Mouse (Mus musculus): ENCODE results near the gene Fam207a.

Gene Fam207a

DNA sequence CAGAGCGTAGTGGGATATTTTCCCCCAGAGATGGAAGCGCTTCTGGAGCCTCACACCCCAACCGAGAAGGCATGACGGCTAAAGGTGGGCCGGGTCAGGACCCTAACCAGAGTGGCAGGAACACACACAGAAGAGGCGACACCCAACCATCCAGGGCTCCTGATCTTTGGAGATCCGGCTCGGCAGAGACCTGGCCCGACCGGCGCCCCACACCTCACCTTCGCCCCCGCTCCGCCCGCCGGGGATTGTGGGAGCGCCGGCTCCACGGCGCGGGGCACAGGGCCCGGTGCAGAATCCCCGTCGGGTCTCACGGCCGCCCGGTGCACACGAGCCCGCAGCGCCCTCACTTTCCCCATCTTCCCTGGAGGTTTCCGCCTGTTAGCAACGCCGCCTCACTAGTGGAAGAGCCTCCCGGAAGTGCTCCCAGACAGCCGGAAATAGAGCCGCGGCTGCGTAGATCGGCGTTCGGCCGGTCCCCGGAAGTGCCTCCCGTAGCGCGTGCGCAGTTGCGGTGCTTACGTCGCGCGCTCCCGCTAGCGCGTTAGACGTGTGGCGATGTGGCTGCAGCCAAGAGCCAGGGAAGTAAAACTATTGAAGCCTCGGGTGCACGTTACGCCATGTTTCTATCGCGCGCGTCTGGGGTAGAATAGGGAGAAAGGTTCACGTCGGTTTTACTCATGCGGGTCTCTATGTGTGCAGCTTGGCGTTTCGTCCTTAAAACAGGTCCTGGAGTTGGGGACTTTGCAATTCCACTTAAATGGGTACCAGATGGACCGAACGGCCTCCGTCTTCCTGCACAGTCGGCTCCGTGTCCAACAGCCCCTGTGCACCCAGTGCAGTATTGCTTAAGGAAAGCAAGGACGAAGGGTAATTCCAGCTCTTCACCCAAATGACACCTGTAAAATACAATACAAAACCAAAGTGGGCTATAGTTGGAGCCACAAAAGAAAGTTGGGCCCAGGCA, at the start of gene Fam207a:
Gene Fam207a (minus strand): TSS at position 401 of the 964 bp plus-strand sequence.
- no peak; the same call in 1 of the 2 replicates for TF ChIP-seq GATA4 (IDR thresholded peaks at IDR 0.05; ENCODE audit: insufficient replicate concordance, low read length)

DNA sequence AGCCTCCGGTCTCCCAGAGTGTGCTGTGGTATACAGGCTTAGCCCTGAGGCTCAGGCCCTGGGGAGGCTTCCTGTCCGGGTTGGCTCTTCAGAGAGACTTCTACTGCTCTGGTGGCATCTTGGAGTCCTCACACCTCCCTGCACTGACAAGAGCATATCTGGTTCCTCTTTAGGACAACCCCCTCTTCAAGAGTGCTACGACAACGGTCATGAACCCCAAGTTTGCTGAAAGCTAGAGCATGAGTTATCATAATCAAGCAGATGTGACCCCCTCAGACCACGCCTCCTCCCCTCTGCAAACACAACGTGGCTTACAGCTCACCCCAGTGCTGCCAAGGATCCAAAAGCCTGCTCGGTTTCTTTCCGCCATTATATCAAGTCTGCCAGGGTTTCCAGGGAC, 49.4 kb upstream of the Fam207a start:
- no peak for TF ChIP-seq GATA4 (IDR thresholded peaks at IDR 0.05; ENCODE audit: insufficient replicate concordance, low read length)

DNA sequence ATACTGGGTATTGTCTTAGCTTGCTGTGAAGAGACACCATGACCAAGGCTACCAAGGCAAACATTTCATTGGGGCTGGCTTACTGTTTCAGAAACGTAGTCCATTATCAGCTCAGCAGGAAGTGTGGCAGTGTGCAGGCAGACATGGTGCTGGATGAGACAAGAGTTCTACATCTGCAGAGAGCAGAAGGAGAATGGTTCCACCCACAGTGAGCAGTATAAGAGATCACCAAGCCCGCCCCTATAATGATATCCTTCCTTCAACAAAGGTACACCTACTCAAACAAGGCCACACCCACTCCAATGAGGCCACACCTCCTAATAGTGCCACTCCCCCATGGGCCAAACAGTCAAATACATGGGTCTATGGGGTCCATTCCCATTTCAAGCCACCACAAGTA, 45.9 kb upstream of the Fam207a start:
- TF ChIP-seq GATA4 (IDR thresholded peaks at IDR 0.05; ENCODE audit: insufficient replicate concordance, low read length): no peak

DNA sequence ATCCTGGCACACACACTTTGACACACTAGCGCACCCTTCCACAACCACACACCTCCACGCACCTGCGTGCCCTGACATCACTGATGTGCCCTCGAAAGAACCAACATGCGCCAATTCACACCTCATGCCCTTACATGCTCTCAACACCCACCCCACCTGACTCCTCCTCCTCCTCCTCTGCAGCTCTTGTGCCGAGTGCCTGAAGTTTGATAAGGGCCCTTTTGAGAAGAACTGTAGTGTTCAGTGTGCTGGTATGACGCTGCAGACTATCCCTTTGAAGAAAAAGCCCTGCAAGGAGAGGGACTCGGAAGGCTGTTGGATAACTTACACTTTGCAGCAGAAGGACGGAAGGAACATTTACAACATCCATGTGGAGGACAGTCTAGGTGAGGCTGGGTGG, 45.2 kb upstream of the Fam207a start:
- TF ChIP-seq GATA4 (IDR thresholded peaks at IDR 0.05; ENCODE audit: insufficient replicate concordance, low read length): no peak

DNA sequence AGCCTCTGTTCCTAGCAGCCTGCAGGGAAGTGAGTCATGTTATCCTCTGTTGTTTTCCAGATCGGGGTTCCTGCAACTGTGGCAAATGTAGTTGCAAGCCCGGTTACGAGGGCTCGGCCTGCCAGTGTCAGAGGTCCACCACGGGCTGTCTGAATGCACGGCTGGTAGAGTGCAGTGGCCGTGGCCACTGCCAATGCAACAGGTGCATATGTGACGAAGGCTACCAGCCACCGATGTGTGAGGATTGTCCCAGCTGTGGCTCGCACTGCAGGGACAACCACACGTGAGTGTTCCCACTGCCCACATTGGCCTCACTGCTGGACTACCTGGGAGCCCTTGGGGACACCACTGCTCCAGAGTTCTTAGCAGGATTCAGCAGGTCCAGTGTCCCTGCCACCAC, 44.5 kb upstream of the Fam207a start:
- no peak for TF ChIP-seq GATA4 (IDR thresholded peaks at IDR 0.05; ENCODE audit: insufficient replicate concordance, low read length)

DNA sequence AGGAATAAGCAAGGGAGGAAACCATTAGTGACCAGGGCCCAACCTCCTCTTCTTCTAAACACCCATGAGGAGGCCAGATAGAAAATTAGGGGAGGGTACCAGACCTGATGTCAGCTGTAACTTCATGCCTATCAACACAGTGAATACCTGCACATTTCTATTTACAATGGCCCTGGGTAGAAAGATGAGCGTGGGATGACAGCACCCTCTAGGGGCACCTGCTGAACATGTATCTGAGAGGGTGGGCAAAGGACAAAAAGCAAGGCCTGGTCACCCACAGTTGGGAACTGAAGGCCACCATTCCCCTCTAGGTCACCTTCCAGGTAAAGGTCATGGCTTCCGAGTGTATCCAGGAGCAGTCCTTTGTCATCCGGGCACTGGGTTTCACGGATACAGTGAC, 42.1 kb upstream of the Fam207a start:
- no peak for TF ChIP-seq GATA4 (IDR thresholded peaks at IDR 0.05; ENCODE audit: insufficient replicate concordance, low read length)

DNA sequence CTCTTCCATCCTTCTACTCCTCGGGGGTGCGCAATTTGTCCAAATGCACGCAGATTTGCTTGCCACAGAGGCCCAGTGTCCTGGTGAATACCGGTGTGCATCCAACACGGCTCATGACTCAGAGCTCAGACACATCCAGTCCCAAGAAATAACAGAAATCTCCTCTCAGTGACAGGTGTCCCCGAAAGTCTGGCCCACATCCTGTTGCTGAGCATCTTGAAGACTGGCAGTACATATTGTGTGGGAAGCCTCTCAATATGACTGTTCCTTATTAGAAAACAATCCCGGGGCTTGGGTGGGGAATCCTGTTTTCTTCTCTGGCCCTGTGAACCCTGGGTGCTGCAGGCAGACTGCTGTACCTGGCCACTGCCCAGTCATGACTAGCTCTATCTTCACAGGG, 41.0 kb upstream of the Fam207a start:
- no peak for TF ChIP-seq GATA4 (IDR thresholded peaks at IDR 0.05; ENCODE audit: insufficient replicate concordance, low read length)

DNA sequence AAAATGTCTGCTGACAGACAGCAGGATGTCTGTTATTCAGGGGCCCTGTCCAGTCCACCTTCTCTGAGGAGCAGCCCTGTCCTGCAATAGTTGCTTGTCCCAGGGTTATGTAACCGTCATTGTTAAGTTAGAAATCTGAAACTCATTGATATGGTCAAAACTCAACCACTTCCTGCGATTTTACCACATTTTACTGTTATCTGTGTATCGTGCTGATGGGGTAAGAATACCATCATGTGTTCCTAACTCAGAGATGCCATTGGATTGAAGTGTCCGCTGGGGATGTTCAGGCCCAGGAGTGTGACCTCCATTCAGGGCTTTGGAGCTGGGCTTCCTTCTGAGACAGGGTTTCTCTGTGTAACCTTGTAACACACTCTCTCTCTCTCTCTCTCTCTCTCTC, 39.3 kb upstream of the Fam207a start:
- TF ChIP-seq GATA4 (IDR thresholded peaks at IDR 0.05; ENCODE audit: insufficient replicate concordance, low read length): no peak

DNA sequence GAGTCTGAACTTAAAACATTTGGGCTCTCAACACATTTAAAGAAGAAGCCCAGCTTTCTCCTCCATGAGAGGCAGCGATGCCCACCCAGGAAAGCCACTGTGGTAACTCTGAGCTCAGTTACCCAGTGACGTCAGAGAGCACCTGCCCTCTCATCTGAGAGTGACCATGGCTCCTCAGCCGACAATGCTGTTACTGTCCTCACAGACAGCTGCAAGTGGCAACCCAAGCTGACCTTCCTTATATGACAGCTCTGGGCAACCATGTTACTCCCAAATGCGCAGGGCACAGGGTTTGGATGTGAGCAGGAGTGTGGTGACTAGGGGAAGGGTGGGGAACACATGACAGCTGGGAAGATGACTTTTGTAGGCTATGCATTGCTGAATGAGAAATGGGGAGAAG, 37.7 kb upstream of the Fam207a start:
- TF ChIP-seq GATA4 (IDR thresholded peaks at IDR 0.05; ENCODE audit: insufficient replicate concordance, low read length): no peak

DNA sequence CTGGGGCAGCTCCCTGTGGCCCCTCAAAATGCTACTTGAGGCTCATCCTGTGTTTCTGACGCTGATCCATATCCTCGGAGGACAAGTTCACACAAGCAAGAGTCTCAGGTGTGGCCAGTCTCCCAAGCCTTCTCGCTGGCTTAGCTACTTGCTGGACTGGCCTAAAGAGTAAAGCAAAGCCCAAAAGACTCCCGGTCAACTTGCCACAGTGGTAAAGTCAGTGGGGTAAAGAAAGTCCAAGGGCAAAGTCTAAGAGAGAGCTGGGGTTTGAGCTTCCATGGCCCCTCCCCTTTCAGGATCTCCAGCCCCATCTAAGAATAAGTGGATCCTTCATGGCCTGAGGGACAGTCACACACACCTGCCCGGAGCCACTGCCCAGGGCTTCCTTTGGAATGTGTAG, 36.6 kb upstream of the Fam207a start:
- TF ChIP-seq GATA4 (IDR thresholded peaks at IDR 0.05; ENCODE audit: insufficient replicate concordance, low read length): no peak

DNA sequence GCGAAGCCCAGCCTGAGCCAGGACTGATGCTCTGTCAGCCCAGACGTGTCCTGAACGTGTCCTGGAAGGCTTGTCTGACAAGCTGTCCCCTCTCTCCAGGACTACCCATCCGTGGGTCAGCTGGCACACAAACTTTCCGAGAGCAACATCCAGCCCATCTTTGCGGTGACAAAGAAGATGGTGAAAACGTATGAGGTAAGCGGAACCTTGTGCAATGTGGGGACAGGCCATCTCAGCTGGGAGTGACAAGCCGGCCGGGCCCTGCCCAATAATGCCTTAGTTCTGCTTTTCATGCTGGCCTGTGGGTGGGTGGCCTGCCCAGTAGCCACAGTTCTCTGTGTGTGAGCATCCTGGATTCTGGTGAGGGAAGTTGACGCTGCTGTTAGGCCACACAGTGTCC, 35.3 kb upstream of the Fam207a start:
- TF ChIP-seq GATA4 (IDR thresholded peaks at IDR 0.05; ENCODE audit: insufficient replicate concordance, low read length): no peak

DNA sequence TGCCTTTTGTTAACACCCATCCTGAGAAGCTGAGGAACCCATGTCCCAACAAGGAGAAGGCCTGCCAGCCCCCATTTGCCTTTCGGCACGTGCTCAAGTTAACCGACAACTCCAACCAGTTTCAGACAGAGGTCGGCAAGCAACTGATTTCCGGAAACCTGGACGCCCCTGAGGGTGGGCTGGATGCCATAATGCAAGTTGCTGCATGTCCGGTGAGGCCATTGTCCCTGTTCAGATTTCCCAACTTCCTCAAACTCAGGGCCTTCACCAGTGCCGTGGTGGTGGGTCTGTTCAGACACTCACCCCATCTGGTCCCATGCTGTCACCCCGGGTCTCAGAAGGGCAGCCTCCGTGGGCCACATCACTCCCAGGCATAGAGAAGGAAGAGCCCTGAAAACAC, 33.0 kb upstream of the Fam207a start:
- TF ChIP-seq GATA4 (IDR thresholded peaks at IDR 0.05; ENCODE audit: insufficient replicate concordance, low read length): no peak

DNA sequence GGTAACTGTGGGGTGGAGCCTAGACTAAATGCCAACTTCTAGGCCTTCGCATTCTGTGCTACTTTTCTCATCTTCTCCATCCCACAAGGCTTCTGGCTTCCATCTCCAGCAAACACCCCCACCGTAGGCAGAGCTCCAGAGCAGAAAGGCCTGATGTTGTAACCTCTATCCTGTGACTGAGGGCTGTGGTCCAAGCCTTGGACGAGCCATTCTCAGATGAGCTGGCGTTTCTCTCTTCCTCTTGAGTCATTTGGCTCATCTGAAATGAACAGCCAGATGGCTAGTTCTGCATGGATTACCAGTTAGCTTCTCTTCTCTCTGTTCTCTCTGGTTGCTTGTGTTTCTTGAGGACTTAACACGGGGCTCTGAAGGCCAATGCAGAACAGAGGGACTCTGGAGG, 29.3 kb upstream of the Fam207a start:
- TF ChIP-seq GATA4 (IDR thresholded peaks at IDR 0.05; ENCODE audit: insufficient replicate concordance, low read length): no peak

DNA sequence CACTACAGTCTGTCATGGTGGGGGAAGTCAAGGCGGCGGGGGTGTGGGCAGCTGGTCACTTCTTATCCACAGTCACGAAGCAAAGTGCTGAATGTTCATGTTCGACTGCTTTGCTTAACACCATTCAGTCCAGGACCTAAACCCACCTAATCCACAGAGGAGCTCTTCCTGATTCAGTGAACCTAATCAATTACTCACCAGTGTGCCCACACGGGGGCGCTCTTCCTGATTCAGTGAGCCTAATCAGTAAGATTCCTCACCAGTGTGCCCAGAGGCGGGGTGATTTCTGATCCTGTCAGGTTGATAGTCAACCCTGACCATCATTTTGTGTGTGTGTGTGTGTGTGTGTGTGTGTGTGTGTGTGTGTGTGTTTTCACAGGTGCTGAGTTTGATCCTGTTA, 27.6 kb upstream of the Fam207a start:
- TF ChIP-seq GATA4 (IDR thresholded peaks at IDR 0.05; ENCODE audit: insufficient replicate concordance, low read length): no peak

DNA sequence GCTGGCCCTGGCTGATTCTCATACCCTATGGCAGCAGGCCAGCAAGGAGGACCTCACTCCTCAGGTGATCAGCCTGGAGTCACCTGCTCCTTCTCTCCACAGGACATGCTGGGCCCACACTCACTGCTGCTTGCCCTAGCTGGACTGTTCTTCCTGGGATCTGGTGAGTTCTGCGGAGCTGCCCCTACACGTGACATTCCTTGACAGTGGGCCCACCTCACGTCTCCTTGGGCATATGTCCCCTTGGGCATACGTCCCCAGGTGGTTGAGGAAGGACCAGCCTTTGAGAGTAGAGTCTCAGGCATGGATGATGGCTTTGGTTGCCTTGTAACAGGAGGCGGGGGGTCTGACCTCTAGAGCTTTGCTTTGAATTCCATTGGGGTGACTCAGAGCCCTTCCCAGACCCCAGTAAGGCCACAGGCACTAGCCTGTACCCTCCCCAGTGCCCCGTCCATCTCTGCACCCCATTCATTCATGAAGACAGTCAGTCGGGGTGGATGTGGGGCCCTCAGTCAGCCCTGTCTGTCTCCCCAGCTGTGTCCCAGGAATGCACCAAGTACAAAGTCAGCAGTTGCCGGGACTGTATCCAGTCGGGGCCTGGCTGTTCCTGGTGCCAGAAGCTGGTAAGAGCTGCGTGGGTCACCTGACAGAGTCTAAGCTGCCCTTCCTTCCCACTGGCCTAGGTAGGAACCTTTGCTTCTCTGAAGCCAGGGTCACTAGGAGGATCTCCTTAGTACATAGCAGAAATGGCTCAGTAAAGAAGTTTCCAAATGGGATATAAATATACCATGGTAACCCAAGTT, 26.5 kb upstream of the Fam207a start:
- TF ChIP-seq GATA4 (IDR thresholded peaks at IDR 0.05; ENCODE audit: insufficient replicate concordance, low read length): no peak

DNA sequence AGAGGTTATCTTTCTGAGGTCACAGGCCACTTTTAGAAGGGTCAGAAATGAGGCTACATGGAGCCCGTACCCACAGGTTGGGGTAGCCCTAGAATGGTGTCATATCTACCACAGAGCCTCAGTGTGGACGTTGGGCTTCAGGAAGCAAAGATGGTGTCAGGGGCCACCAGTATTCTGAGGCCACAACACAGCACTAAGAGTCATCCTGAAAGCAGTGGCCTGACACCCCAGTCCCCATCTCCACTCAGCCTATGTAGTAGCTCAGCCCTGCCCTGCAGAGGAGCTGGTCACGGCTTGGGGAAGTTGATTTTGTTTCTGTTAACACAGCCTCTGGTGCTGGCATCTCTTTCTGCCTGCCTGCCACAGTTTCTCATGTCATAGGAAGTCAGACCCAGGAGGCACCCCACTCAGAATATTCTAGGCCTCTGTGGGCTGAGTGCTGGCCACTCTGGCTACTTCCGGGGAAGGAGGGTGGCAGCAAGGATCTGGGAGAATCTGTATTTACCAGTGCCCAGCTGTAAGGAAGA, 25.1 kb upstream of the Fam207a start:
- no peak for TF ChIP-seq GATA4 (IDR thresholded peaks at IDR 0.05; ENCODE audit: insufficient replicate concordance, low read length)
